Comparison of ENCODE assay signal across 18 mouse cellular contexts in the genomic region with DNA sequence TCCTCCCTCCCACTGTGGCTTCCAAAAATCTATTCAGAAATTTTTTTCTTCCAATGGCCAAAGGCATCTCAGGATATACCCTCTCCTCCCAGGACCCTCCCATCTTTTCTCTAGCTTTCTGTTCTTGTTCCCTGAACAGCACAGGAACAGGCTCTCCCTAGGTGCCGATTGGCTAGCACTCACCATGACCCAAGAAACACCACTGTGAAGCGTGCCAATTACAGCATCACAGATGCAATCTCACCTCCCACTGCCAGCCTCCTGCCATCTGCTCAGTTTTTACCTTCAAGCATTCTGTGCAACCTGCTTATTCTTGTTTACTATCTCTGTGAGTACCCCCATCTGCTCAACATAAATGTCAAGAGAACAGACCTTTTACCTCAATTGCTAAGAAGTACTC.
DNase-seq lines count a peak whose midpoint lies in the region; ATAC-seq and TF ChIP-seq lines count a peak whose summit lies in the region.
"Had no signal": no experiment of that assay in that cellular context is flagged by ENCODE, and none has a peak within 500 bp of the region (broad histone marks: within the 10 kb centered on the region; RNA-seq: fewer than 3 reads in every experiment).

No protein-coding gene starts in this region.

- intact Hi-C loops in left cerebral cortex, adult 2 months (cut with DNase I): no loop called here

- ATAC-seq in forebrain, embryonic 13.5 days: peak; percentile 72
- no peak for ATAC-seq in granulocyte monocyte progenitor cell, adult 5-6 weeks (replicated peaks; ENCODE audit: poor library complexity, severe bottlenecking)
- ATAC-seq: intestine, embryonic 15.5 days; lung, postnatal 0 days; Patski had no signal

- H3K9me3 ChIP-seq in forebrain, embryonic 13.5 days (replicated peaks): no peaks in the 10 kb centered on the region; the same call in 1 of the 2 replicates
- H3K9me3 ChIP-seq in forebrain, embryonic 10.5 days: no peaks in the 10 kb centered on the region
- H3K9me3 ChIP-seq: intestine, embryonic 15.5 days; liver, embryonic 13.5 days; stomach, embryonic 15.5 days had no signal

- no peaks in the 10 kb centered on the region for H3K36me3 ChIP-seq in forebrain, embryonic 13.5 days (ENCODE audit: poor library complexity, severe bottlenecking)
- no peaks in the 10 kb centered on the region for H3K36me3 ChIP-seq in forebrain, embryonic 10.5 days (replicated peaks)
- H3K36me3 ChIP-seq: intestine, embryonic 15.5 days; liver, embryonic 13.5 days; stomach, embryonic 15.5 days had no signal

- no peak overlapping the region for H3K9ac ChIP-seq in forebrain, embryonic 13.5 days
- H3K9ac ChIP-seq: intestine, embryonic 15.5 days; liver, embryonic 13.5 days; stomach, embryonic 15.5 days had no signal

- no peaks in the 10 kb centered on the region for H3K4me1 ChIP-seq in forebrain, embryonic 13.5 days
- H3K4me1 ChIP-seq in forebrain, embryonic 10.5 days: no peaks in the 10 kb centered on the region
- H3K4me1 ChIP-seq: intestine, embryonic 15.5 days; liver, embryonic 13.5 days; megakaryocyte, embryonic 14.5 days; stomach, embryonic 15.5 days had no signal

- DNase-seq in forebrain, embryonic 10.5 days (ENCODE audit: extremely low spot score, low spot score): no peak
- DNase-seq in left cerebral cortex, adult 2 months (ENCODE audit: extremely low spot score in 1 of 2, low spot score in 2 of 2): peak; percentile 20 to 39
- DNase-seq in left cerebral cortex, adult 11 months (ENCODE audit: low spot score): no peak
- DNase-seq in cerebellum, postnatal 25 days: peak; percentile 84 to 85
- DNase-seq in right cerebral cortex, postnatal 10 days (ENCODE audit: low spot score in 2 of 2): peak; percentile 37 to 46
- DNase-seq in c-Kit-positive CD71-positive TER-119-positive erythroid progenitor cells, embryonic 14.5 days (ENCODE audit: low spot score): no peak
- DNase-seq: heart, postnatal 4 days; kidney, postnatal 10 days; liver, embryonic 13.5 days; thymus, postnatal 36 days had no signal

- no peak overlapping the region for H3K4me3 ChIP-seq in forebrain, embryonic 13.5 days
- H3K4me3 ChIP-seq in forebrain, embryonic 10.5 days: no peak overlapping the region
- no peak overlapping the region for H3K4me3 ChIP-seq in left cerebral cortex, adult 2 months
- H3K4me3 ChIP-seq: intestine, embryonic 15.5 days; liver, embryonic 13.5 days; megakaryocyte, embryonic 14.5 days; stomach, embryonic 15.5 days had no signal

- no peak for TF ChIP-seq CTCF in left cerebral cortex, adult 2 months (IDR thresholded peaks at IDR 0.05)

- no peaks in the 10 kb centered on the region for H3K27me3 ChIP-seq in forebrain, embryonic 13.5 days
- H3K27me3 ChIP-seq in forebrain, embryonic 10.5 days (ENCODE audit: poor library complexity, severe bottlenecking): no peaks in the 10 kb centered on the region
- H3K27me3 ChIP-seq: intestine, embryonic 15.5 days; liver, embryonic 13.5 days; megakaryocyte, embryonic 14.5 days; stomach, embryonic 15.5 days had no signal

- H3K4me2 ChIP-seq in forebrain, embryonic 13.5 days: no peak overlapping the region
- H3K4me2 ChIP-seq: heart, embryonic 11.5 days; intestine, embryonic 15.5 days; liver, embryonic 13.5 days; stomach, embryonic 15.5 days had no signal

- H3K27ac ChIP-seq in forebrain, embryonic 13.5 days: no peak overlapping the region
- H3K27ac ChIP-seq in forebrain, embryonic 10.5 days: no peak overlapping the region
- H3K27ac ChIP-seq in left cerebral cortex, adult 2 months: no peak overlapping the region
- H3K27ac ChIP-seq: intestine, embryonic 15.5 days; liver, embryonic 13.5 days; stomach, embryonic 15.5 days had no signal

- WGBS in forebrain, embryonic 13.5 days: 81% methylated on average over 2 of the region's 2 CpGs
- WGBS in forebrain, embryonic 10.5 days: 84% methylated on average over 2 of the region's 2 CpGs

Comparison
In these comparisons a context has a peak if more than half of its experiments do, and no peak if none do; other contexts are left out.
1. DNase-seq: peak in left cerebral cortex, adult 2 months (2 of 2), cerebellum, postnatal 25 days (2 of 2) and right cerebral cortex, postnatal 10 days (2 of 2); none in forebrain, embryonic 10.5 days (single experiment), left cerebral cortex, adult 11 months (single experiment) and c-Kit-positive CD71-positive TER-119-positive erythroid progenitor cells, embryonic 14.5 days (single experiment).